Mouse (Mus musculus): ENCODE measurements around the gene Arhgdib.

- TF ChIP-seq POLR2A (IDR thresholded peaks at IDR 0.05; ENCODE audit: insufficient read depth, low read depth, low read length) (no peak), CTCF (IDR thresholded peaks at IDR 0.05; ENCODE audit: insufficient read depth, low read depth, low read length) (no peak)
Observed at GRCm38 (mm10) chr6:136927626-136928025, 14.1 kb downstream of the Arhgdib start.

All from olfactory bulb, adult 2 months (tissue).